Mouse (Mus musculus) liver, embryonic 14.5 days (tissue): ENCODE data around the gene Kcnt2. TPM values are rescaled to one million over a fixed set of nuclear protein-coding genes. Genes with fewer than 3 reads are reported as not detected.

Experiments
- ATAC-seq: fragments of 200-750 bp; cut with Nextera tagmentation; 2 replicates; pipeline ENCODE4 v1.8.0; 2017; ENCODE audit warnings: moderate number of reproducible peaks, mild to moderate bottlenecking, moderate library complexity; ENCODE audit not compliant: insufficient read depth
- DNase-seq, 3 experiments: peaks; one replicate each; pipeline ENCODE4 v3.0.0-alpha.2; 2012 to 2013; ENCODE audit warnings: low read depth in 3 of 3, low spot score in 3 of 3
- H3K27ac ChIP-seq: fragments of 300-500 bp; sonication (generic); 2 replicates; pipeline ENCODE4 v1.5.1; 2014; ENCODE audit warnings: moderate library complexity, mild to moderate bottlenecking, control low read depth, inconsistent platforms
- H3K27me3 ChIP-seq: fragments of 300-500 bp; sonication (generic); 2 replicates; pipeline ENCODE4 v1.6.1; 2014; ENCODE audit warnings: mild to moderate bottlenecking, low read length, moderate library complexity; ENCODE audit not compliant: control insufficient read depth, insufficient read depth
- H3K36me3 ChIP-seq: fragments of 300-500 bp; sonication (generic); replicated peaks from 2 replicates; pipeline ENCODE4 v1.6.1; 2014; ENCODE audit warnings: low read depth; ENCODE audit not compliant: control insufficient read depth, insufficient read depth
- H3K4me1 ChIP-seq, 2 experiments: fragments of 200-500 bp in 1 of 2; fragments of 300-500 bp in 1 of 2; sonication (generic) in 1 of 2; replicated peaks; 2 replicates each; pipeline ENCODE4 v1.6.1; 2012 to 2014; ENCODE audit warnings: antibody characterized with exemption in 1 of 2, inconsistent platforms in 1 of 2, low read length in 1 of 2; ENCODE audit not compliant: control insufficient read depth in 2 of 2, insufficient read depth in 2 of 2
- H3K4me2 ChIP-seq: fragments of 300-500 bp; sonication (generic); 2 replicates; pipeline ENCODE4 v1.6.1; 2014; ENCODE audit warnings: low read depth, mild to moderate bottlenecking, control low read depth, moderate library complexity
- H3K4me3 ChIP-seq, 2 experiments: fragments of 200-500 bp in 1 of 2; fragments of 300-500 bp in 1 of 2; sonication (generic) in 1 of 2; 2 replicates each; pipeline ENCODE4 v1.5.1; 2012 to 2014; ENCODE audit warnings: low read depth in 2 of 2, low read length in 2 of 2, mild to moderate bottlenecking in 2 of 2, control low read depth in 1 of 2, inconsistent platforms in 1 of 2, moderate library complexity in 1 of 2; ENCODE audit not compliant: insufficient read depth in 1 of 2
- H3K9ac ChIP-seq: fragments of 300-500 bp; sonication (generic); replicated peaks from 2 replicates; pipeline ENCODE4 v1.6.1; 2014; ENCODE audit warnings: mild to moderate bottlenecking, control low read depth, moderate library complexity
- H3K9me3 ChIP-seq: fragments of 300-500 bp; sonication (generic); 2 replicates; pipeline ENCODE4 v1.6.1; 2016; ENCODE audit warnings: low read length, mixed read lengths; ENCODE audit not compliant: control insufficient read depth
- CTCF ChIP-seq: IDR thresholded peaks from 2 replicates; pipeline ENCODE4 v1.5.1; 2016; ENCODE audit warnings: antibody characterized with exemption, low read depth, control low read depth
- EP300 ChIP-seq: IDR thresholded peaks from 2 replicates; pipeline ENCODE4 v1.6.1; 2016; ENCODE audit warnings: antibody characterized with exemption, low read depth
- WGBS: fragments of 180-500 bp; shearing (Covaris S2); extraction: QIAGEN DNeasy Blood & Tissue Kit; methylation state at CpG from one replicate; pipeline ENCODE4 v1.1.7; 2014; ENCODE audit not compliant: insufficient replicate concordance; 5-methylcytosine and 5-hydroxymethylcytosine counted together
- polyA plus RNA-seq, 2 experiments: library from polyadenylated mRNA; depleted of rRNA in 1 of 2; stranded (reverse) in 1 of 2; unstranded in 1 of 2; fragments of >200 nt; fragmentation: Nextera tagmentation in 1 of 2; extraction: Ambion mirVana in 1 of 2; gene quantifications; 2 replicates each; pipeline versions ENCODE4 v1.2.1 to v1.2.3; 2012 to 2014

Kcnt2 gene
- polyA plus RNA-seq (2012; rRNA removed) = 0.02 and 0.07 TPM in 2 replicates
- polyA plus RNA-seq (2014; fragmentation: Nextera tagmentation; extraction: Ambion mirVana) = 0.04 TPM in 1 of 2 replicates, not detected in the other

GRCm38 (mm10) chr1:140245876-140246597 is at the start of gene Kcnt2:
Gene Kcnt2, plus strand, starts transcription at chr1:140246158.
- Histone ChIP-seq H3K9me3 (no peaks in the 10 kb centered on the region), H3K27me3 (no peaks in the 10 kb centered on the region), H3K4me3 (peak within 1 kb of the TSS; percentile 20 to 28), H3K4me1 (no peaks in the 10 kb centered on the region), H3K36me3 (no peaks in the 10 kb centered on the region), H3K4me2 (peak within 1 kb of the TSS; percentile 50), H3K27ac (no peak within 1 kb of the TSS), H3K9ac (no peak within 1 kb of the TSS)
- DNase-seq = no peak
- under 1% methylated on average over 20 of the region's 21 CpGs for WGBS
- TF ChIP-seq EP300 (no peak), CTCF (no peak)
- ATAC-seq = no peak

- TF ChIP-seq EP300 (no peak), CTCF (no peak)
- no peak for DNase-seq
- 39% methylated on average over 2 of the region's 2 CpGs for WGBS
- Histone ChIP-seq H3K27me3 (no peaks in the 10 kb centered on the region), H3K4me2 (no peak overlapping the region), H3K27ac (no peak overlapping the region), H3K36me3 (no peaks in the 10 kb centered on the region), H3K9me3 (no peaks in the 10 kb centered on the region), H3K4me1 (no peaks in the 10 kb centered on the region), H3K9ac (no peak overlapping the region), H3K4me3 (no peak overlapping the region)
- no peak for ATAC-seq
Observed at GRCm38 (mm10) chr1:140205329-140205728, 40.6 kb upstream of the Kcnt2 start.

GRCm38 (mm10) chr1:140225221-140225620 is 20.7 kb upstream of the Kcnt2 start:
- DNase-seq (no peak), ATAC-seq (no peak)
- no peak for TF ChIP-seq EP300
- TF ChIP-seq CTCF = no peak
- Histone ChIP-seq H3K36me3 (no peaks in the 10 kb centered on the region), H3K4me2 (no peak overlapping the region), H3K4me1 (no peaks in the 10 kb centered on the region), H3K4me3 (no peak overlapping the region), H3K9ac (no peak overlapping the region), H3K27me3 (no peaks in the 10 kb centered on the region), H3K9me3 (no peaks in the 10 kb centered on the region), H3K27ac (no peak overlapping the region)
- WGBS = 44% methylated on average over 2 of the region's 3 CpGs

GRCm38 (mm10) chr1:140226673-140227072 is 19.3 kb upstream of the Kcnt2 start:
- H3K4me3 ChIP-seq = no peak overlapping the region
- H3K9me3 ChIP-seq = no peaks in the 10 kb centered on the region
- no peaks in the 10 kb centered on the region for H3K36me3 ChIP-seq
- TF ChIP-seq CTCF (no peak), EP300 (no peak)
- no peak overlapping the region for H3K27ac ChIP-seq
- DNase-seq (no peak), ATAC-seq (no peak)
- H3K9ac ChIP-seq = no peak overlapping the region
- no peaks in the 10 kb centered on the region for H3K4me1 ChIP-seq
- H3K4me2 ChIP-seq = no peak overlapping the region
- H3K27me3 ChIP-seq = no peaks in the 10 kb centered on the region
- WGBS = 68% methylated on average over 8 of the region's 8 CpGs

GRCm38 (mm10) chr1:140245465-140245864 is 493 bp upstream of the Kcnt2 start:
- H3K4me3 ChIP-seq = peak overlapping the region; percentile 20 to 28; a peak in 3 of 4 replicates
- 2% methylated on average over 17 of the region's 17 CpGs for WGBS
- no peaks in the 10 kb centered on the region for H3K4me1 ChIP-seq
- H3K36me3 ChIP-seq = no peaks in the 10 kb centered on the region
- H3K27ac ChIP-seq = no peak overlapping the region
- H3K9me3 ChIP-seq = no peaks in the 10 kb centered on the region
- no peak overlapping the region for H3K9ac ChIP-seq
- H3K27me3 ChIP-seq = no peaks in the 10 kb centered on the region
- no peak for TF ChIP-seq CTCF
- TF ChIP-seq EP300 = no peak
- ATAC-seq (peak; percentile 58), DNase-seq (no peak)
- H3K4me2 ChIP-seq = peak overlapping the region; percentile 50
